Mouse (Mus musculus): ENCODE results near the gene Acvr1b. TPM values are rescaled to one million over a fixed set of nuclear protein-coding genes. Genes with fewer than 3 reads are reported as not detected.

Gene Acvr1b
- 18.0 and 18.8 TPM in 2 replicates for polyA plus RNA-seq (2015; fragmentation: Nextera tagmentation; extraction: Ambion mirVana)

DNA sequence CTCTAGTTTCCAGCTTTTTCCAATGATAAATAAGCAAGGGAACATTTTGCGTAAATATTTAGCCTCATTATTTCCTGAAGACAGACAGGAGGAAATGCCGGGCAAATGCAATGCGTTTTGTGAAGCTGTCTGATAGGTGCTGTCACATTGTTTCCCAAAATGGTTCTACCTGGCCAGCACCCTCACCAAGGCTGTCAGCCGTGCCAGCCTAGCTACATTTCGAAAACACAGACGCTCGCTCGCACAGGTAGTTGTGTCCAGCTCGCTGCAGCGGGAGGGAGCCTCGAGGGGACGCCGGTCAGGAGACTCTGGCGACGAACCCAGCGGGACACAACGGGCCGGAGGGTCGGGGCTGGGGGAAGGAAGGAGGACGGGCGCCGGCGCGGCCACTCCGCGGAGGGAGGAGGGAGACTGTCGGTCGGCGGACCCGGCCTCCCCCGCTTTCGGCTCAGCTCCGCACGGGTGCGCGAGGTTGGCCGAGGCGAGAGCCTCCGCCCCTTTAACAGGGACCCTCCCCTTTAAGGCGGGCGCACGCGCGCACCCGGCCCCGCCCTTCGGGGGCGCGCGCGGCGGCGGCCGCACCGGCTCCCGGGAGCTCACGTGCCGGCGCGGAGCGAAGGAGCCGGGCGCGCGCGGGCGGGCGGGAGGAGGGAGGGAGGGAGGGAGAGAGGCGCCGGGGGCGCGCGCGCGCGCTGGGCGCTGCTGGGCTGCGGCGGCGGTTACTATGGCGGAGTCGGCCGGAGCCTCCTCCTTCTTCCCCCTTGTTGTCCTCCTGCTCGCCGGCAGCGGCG, at the start of gene Acvr1b:
Gene Acvr1b, plus strand, starts transcription at position 647 of the 791 bp plus-strand sequence.
- H3K27me3 ChIP-seq: peaks cover 12% of the 10 kb centered on the region
- no peaks in the 10 kb centered on the region for H3K36me3 ChIP-seq
- H3K9me3 ChIP-seq: no peaks in the 10 kb centered on the region
- H3K4me1 ChIP-seq (replicated peaks): peaks cover 42% of the 10 kb centered on the region
- peak within 1 kb of the TSS; percentile 88 for H3K4me2 ChIP-seq
- H3K9ac ChIP-seq: peak within 1 kb of the TSS; percentile 97
- H3K4me3 ChIP-seq: peak within 1 kb of the TSS; percentile 85
- WGBS: 1% methylated on average over 58 of the region's 87 CpGs
- peak; percentile 88 for ATAC-seq (ENCODE audit: low read depth)
- peak within 1 kb of the TSS; percentile 91 for H3K27ac ChIP-seq (replicated peaks)

DNA sequence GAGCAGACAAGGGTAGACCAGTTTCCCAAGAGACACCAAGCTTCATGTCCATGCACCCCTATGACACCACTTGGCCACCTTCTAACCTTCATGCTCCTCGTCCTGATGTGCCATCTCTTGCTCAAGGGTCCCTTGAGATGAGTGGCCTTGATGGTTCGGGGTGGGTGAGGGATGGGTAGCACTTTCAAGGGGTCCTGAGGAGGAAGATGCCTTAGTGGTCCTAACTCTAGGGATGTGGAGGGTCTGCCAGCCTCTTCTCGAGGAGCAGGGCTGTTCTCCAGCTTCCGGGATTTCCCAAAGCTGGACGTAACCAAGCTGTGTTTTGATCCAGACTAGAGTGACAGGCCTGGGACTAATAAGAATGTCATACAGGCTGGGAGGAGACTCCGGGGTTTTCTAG, 48.3 kb upstream of the Acvr1b start:
- Histone ChIP-seq H3K4me3 (no peak overlapping the region), H3K4me1 (replicated peaks) (peaks cover 8% of the 10 kb centered on the region), H3K36me3 (no peaks in the 10 kb centered on the region), H3K4me2 (no peak overlapping the region), H3K27me3 (peaks cover 36% of the 10 kb centered on the region), H3K9me3 (no peaks in the 10 kb centered on the region), H3K27ac (replicated peaks) (no peak overlapping the region), H3K9ac (no peak overlapping the region)
- 90% methylated on average over 6 of the region's 6 CpGs for whole genome bisulfite sequencing
- ATAC-seq (ENCODE audit: low read depth): no peak

DNA sequence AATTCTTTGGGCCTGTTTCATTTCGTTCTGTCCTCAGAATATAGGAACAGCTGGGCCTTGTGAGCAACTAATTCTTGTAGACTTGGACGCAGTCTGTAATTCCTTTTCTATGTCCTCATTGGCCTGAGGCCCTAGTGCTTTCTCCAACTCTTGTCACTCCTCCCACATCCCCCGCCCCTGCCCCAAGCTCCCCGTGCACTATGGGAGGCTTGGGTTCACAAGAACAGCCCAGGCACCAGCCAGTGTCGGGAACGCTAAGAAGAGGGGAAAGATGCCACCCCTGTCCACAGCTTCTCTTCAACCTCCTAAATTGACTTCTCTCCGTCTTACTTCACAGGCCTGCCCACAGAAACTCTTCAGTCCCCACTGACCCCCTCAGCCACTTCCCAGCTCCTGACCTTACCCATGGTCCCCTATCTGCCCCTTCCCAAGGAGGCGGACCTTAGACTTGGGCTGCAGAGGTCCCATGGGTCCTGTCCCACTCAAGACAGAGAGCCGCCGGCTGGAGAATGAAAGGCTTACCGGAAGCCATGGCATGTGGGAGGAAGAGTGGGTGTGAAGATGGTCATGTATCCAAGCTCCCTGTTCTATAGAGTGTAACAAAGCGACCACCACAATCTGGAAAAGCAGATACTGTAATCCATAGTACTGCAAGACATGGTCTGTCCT, 46.9 kb upstream of the Acvr1b start:
- H3K4me3 ChIP-seq: no peak overlapping the region
- no peak overlapping the region for H3K9ac ChIP-seq
- H3K36me3 ChIP-seq: no peaks in the 10 kb centered on the region
- H3K4me1 ChIP-seq (replicated peaks): peaks cover 18% of the 10 kb centered on the region
- no peak overlapping the region for H3K27ac ChIP-seq (replicated peaks)
- H3K27me3 ChIP-seq: peaks cover 46% of the 10 kb centered on the region
- no peaks in the 10 kb centered on the region for H3K9me3 ChIP-seq
- WGBS: 76% methylated on average over 12 of the region's 12 CpGs
- no peak for ATAC-seq (ENCODE audit: low read depth)
- no peak overlapping the region for H3K4me2 ChIP-seq

DNA sequence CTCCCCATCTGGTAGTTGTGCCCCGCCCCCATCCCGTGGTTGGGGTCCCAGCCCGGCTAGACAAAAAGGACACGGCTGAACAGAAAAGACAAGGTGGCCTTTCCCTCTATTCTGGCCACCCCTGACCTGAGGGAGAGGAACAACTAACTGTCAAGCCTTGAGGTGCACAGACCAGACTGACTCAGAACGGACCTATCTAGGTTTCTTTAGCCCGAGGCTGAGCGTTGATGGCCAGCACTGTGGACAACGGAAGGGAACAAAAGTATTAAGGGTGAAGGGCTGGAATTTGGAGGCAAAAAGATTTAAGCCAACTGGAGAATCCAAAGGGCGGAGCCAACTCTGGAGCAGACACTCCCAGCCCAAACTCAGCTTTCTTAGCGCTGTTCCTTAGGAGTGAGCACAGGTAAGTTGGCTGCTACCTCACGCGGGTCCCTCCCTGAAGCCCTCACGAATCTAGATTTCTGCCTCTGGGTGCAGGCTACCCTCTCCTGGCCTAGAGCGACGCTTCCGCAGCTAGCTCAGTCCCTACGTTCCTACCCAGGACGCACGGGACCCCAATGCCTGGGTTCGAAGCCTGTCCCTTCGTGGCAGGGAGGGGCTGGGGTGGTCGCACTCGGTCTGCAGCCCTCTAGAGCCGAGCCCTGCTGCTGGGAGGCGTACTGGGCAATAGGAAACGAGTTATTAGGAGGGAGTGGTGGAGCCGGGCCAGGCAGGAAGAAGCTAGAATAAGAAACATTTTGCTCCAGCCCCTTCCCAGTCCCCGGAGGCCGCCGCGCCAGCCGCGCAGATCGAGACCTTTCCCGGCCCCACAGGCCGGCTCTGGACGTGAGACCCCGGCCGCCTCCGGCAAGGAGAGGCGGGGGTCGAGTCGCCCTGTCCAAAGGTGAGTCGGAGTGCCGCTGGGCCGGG, 45.4 kb upstream of the Acvr1b start, which contains the start of gene Acvrl1:
Gene Acvrl1, plus strand, starts transcription at position 342 of the 909 bp plus-strand sequence.
- Histone ChIP-seq H3K27me3 (peaks cover 53% of the 10 kb centered on the region), H3K27ac (replicated peaks) (no peak within 1 kb of the TSS), H3K4me1 (replicated peaks) (peaks cover 25% of the 10 kb centered on the region), H3K9me3 (no peaks in the 10 kb centered on the region), H3K9ac (peak within 1 kb of the TSS; percentile 57), H3K4me3 (peak within 1 kb of the TSS; percentile 33), H3K36me3 (no peaks in the 10 kb centered on the region), H3K4me2 (peak within 1 kb of the TSS; percentile 51)
- WGBS: 4% methylated on average over 46 of the region's 46 CpGs
- ATAC-seq (ENCODE audit: low read depth): no peak

DNA sequence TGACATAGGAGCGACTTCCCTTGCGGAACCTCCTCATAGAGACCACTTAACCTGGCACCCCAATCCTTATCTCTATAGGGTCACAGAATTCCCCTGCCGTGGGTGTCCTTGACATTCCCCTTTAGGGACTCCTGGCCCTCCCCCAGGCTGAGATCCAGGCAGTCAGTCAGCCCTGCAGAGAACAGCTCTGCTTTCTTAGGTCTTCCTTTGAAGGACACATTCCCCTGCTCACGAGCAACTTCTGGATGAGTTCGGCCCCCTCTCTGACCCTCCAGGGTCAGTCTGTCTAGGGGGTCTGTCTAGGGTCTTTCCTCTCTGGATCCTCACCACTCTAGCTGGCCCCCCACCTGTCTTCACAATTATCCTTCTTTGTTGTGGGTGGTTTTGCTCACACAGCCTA, 44.5 kb upstream of the Acvr1b start:
- H3K9ac ChIP-seq: no peak overlapping the region
- H3K27ac ChIP-seq (replicated peaks): no peak overlapping the region
- no peaks in the 10 kb centered on the region for H3K9me3 ChIP-seq
- ATAC-seq (ENCODE audit: low read depth): no peak
- no peaks in the 10 kb centered on the region for H3K36me3 ChIP-seq
- H3K4me1 ChIP-seq (replicated peaks): peaks cover 32% of the 10 kb centered on the region
- H3K4me3 ChIP-seq: peak overlapping the region; percentile 33
- peaks cover 53% of the 10 kb centered on the region for H3K27me3 ChIP-seq
- WGBS: 32% methylated on average over 5 of the region's 5 CpGs
- H3K4me2 ChIP-seq: peak overlapping the region; percentile 51

DNA sequence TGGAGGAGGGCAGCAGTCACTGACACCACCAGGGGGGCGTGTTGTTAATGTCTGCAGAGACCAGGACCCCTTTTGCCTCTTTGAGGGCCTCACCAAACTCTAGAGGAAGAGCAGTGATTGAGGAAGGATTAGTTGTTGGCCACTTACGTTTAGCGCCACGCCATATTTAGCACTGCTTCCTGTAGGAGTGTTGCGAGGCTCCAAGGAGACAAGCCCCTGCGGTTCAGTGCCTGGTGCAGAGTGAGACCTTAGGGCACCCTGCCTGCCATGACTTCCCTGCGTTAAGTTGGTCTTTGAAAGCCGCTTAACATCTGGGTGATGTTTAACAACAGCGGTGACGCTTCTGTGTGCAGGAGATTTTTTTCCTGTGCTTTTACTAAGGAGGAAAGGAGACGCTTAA, 42.4 kb upstream of the Acvr1b start:
- WGBS: 42% methylated on average over 11 of the region's 11 CpGs
- H3K4me3 ChIP-seq: no peak overlapping the region
- H3K9me3 ChIP-seq: no peaks in the 10 kb centered on the region
- no peaks in the 10 kb centered on the region for H3K36me3 ChIP-seq
- H3K27me3 ChIP-seq: peaks cover 53% of the 10 kb centered on the region
- H3K4me1 ChIP-seq (replicated peaks): peaks cover 34% of the 10 kb centered on the region
- H3K27ac ChIP-seq (replicated peaks): no peak overlapping the region
- H3K4me2 ChIP-seq: peak overlapping the region; percentile 11; the same call in 1 of the 2 replicates
- no peak for ATAC-seq (ENCODE audit: low read depth)
- H3K9ac ChIP-seq: no peak overlapping the region

DNA sequence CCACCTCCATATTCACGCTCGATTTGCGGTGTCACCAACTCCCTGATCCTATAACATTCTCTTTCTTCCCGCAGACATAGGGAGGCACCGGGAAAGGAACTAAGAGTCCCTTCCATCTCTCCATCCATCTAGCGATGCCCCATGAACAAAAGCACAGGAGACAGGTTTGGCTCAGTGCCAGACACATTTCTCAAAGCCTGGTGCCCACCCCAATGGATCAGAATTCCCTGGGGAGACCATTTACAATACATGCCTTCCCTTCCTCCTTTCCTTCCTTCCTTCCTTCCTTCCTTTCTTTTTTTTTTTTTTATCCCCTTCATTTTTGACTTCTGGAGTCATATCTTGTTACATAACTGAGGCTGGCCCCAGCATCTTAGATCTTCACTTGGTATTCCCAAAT, 41.8 kb upstream of the Acvr1b start:
- Histone ChIP-seq H3K4me1 (replicated peaks) (peaks cover 34% of the 10 kb centered on the region), H3K27ac (replicated peaks) (0 out of 2 replicates have a peak overlapping the region, but pooled peaks have one; percentile 54), H3K4me2 (peak overlapping the region; percentile 11; the same call in 1 of the 2 replicates), H3K4me3 (no peak overlapping the region), H3K9me3 (no peaks in the 10 kb centered on the region), H3K9ac (no peak overlapping the region), H3K36me3 (no peaks in the 10 kb centered on the region), H3K27me3 (peaks cover 51% of the 10 kb centered on the region)
- WGBS: 55% methylated on average over 6 of the region's 6 CpGs
- ATAC-seq (ENCODE audit: low read depth): no peak

DNA sequence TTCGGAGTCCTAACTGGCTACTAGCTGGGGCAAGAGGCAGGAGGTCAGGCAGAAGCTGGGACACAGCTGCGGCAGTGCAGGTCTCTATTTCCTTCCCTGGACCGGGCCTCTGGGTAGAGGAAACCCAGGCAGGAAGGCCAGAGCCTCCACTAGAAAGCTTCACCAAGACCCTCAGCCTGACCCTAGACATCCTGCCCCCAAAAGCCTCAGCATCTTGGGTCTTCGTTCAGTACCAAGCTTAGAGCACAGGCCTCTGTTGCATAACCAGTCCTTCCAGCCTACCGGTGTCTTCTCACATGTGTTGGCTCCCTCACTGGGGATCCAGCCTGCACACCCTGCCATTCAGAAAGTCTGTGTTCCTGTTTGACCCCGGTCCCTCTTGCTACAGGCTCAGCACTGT, 41.1 kb upstream of the Acvr1b start:
- no peak for ATAC-seq (ENCODE audit: low read depth)
- 81% methylated on average over 6 of the region's 6 CpGs for WGBS

DNA sequence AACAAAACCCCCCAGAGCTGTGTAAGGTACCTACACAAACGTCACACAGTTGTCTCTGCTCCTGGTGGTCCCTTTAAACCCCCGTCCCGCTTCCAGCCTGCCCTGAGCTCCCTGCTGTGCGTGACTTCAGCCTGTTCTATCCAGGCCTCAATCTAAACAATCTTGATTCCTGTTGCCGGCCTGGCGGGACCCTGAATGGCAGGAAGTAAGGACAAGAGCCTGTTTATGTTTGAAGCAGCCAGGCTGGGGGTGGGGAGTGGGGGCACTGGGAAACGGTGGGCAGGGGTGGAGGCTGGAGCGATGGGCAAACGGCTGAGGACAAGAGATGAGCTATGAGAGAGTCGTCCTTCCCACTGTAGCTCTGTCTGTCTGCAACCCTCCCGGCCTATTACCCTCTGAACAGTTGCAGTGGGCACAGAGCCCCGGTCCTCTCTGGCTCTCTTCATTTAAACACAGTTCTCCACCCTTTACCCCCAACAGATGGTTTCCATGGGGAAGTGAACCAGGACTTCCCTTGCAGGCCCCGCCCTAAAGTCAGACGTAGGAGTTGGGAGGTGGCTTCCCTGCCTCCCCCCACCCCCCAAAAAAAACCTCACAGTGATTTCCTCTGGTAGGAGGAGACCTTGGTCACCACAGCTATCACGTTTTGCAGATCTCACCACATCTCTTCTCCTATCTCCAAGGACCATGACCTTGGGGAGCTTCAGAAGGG, 39.7 kb upstream of the Acvr1b start:
- Histone ChIP-seq H3K4me3 (peak overlapping the region; percentile 15; the same call in 1 of the 2 replicates), H3K4me2 (peak overlapping the region; percentile 29), H3K27ac (replicated peaks) (peak overlapping the region; percentile 54), H3K4me1 (replicated peaks) (peaks cover 27% of the 10 kb centered on the region), H3K36me3 (no peaks in the 10 kb centered on the region), H3K9ac (no peak overlapping the region), H3K27me3 (peaks cover 30% of the 10 kb centered on the region), H3K9me3 (no peaks in the 10 kb centered on the region)
- 21% methylated on average over 15 of the region's 15 CpGs for WGBS
- ATAC-seq (ENCODE audit: low read depth): peak; percentile 37; the same call in 1 of the 2 replicates

More for the DNA sequence above, 41.1 kb upstream of the Acvr1b start:
- peak overlapping the region; percentile 54 for H3K27ac ChIP-seq (replicated peaks)
- H3K4me3 ChIP-seq: no peak overlapping the region
- peaks cover 44% of the 10 kb centered on the region for H3K27me3 ChIP-seq
- no peak overlapping the region for H3K4me2 ChIP-seq
- no peak overlapping the region for H3K9ac ChIP-seq
- H3K36me3 ChIP-seq: no peaks in the 10 kb centered on the region
- H3K9me3 ChIP-seq: no peaks in the 10 kb centered on the region
- peaks cover 34% of the 10 kb centered on the region for H3K4me1 ChIP-seq (replicated peaks)

DNA sequence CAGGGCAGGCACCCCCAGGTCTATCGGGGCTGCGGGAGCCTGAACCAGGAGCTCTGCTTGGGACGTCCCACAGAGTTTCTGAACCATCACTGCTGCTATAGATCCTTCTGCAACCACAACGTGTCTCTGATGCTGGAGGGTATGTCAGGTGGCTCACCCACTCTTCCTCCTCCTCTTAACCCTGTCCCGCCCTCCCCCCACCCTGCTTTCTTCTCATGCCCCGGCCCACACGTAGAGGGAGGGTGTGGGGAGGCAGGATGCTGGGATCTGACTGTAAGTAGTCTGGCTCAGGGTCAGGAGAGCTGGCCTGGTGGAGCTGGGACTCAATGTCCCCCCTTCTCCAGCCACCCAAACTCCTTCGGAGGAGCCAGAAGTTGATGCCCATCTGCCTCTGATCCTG, 38.5 kb upstream of the Acvr1b start:
- H3K4me2 ChIP-seq: peak overlapping the region; percentile 29
- no peak for ATAC-seq (ENCODE audit: low read depth)
- H3K36me3 ChIP-seq: no peaks in the 10 kb centered on the region

DNA sequence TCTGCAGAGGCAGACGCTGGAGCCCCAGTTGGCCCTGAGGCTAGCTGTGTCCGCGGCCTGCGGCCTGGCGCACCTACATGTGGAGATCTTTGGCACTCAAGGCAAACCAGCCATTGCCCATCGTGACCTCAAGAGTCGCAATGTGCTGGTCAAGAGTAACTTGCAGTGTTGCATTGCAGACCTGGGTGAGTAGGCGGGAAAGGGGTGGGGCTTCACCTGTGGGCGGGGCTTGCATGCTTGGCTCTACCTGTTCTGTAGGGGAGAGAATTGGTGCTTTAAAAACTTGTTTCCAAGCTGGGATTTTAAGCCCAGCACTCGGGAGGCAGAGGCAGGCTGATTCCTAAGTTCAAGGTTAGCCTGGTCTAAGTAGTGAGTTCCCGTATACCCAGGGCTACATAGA, 36.4 kb upstream of the Acvr1b start:
- no peak overlapping the region for H3K4me3 ChIP-seq
- H3K9me3 ChIP-seq: no peaks in the 10 kb centered on the region
- peaks cover 31% of the 10 kb centered on the region for H3K4me1 ChIP-seq (replicated peaks)
- 0 out of 2 replicates have a peak, but pooled peaks cover 5% of the 10 kb centered on the region for H3K27me3 ChIP-seq
- 81% methylated on average over 11 of the region's 11 CpGs for WGBS
- no peak overlapping the region for H3K4me2 ChIP-seq
- ATAC-seq (ENCODE audit: low read depth): no peak
- no peak overlapping the region for H3K27ac ChIP-seq (replicated peaks)
- no peak overlapping the region for H3K9ac ChIP-seq
- no peaks in the 10 kb centered on the region for H3K36me3 ChIP-seq

More for the DNA sequence above, 38.5 kb upstream of the Acvr1b start:
- H3K4me1 ChIP-seq (replicated peaks): peaks cover 40% of the 10 kb centered on the region
- no peak overlapping the region for H3K27ac ChIP-seq (replicated peaks)
- no peaks in the 10 kb centered on the region for H3K9me3 ChIP-seq
- H3K4me3 ChIP-seq: peak overlapping the region; percentile 15; the same call in 1 of the 2 replicates
- H3K9ac ChIP-seq: no peak overlapping the region
- WGBS: 65% methylated on average over 8 of the region's 8 CpGs
- peaks cover 17% of the 10 kb centered on the region for H3K27me3 ChIP-seq

All from neural tube, embryonic 13.5 days (tissue).